Mouse (Mus musculus) cerebellum, adult 2 months (tissue): ENCODE measurements around the gene Prrc2b. TPM values are rescaled to one million over a fixed set of nuclear protein-coding genes. Genes with fewer than 3 reads are reported as not detected.

Source experiments
- DNase-seq, 2 experiments: peaks; one replicate each; pipeline ENCODE4 v3.0.0; 2021
- H3K27ac ChIP-seq: fragments of 200-500 bp; 2 replicates; pipeline ENCODE4 v1.5.1; 2012; ENCODE audit warnings: low read length, control low read depth, inconsistent platforms; ENCODE audit not compliant: insufficient read depth
- H3K27me3 ChIP-seq: fragments of 200-500 bp; 2 replicates; pipeline ENCODE4 v1.6.1; 2012; ENCODE audit warnings: inconsistent platforms, mild to moderate bottlenecking, low read length, moderate library complexity; ENCODE audit not compliant: control insufficient read depth, insufficient read depth
- H3K4me1 ChIP-seq: fragments of 200-500 bp; 2 replicates; pipeline ENCODE4 v1.6.1; 2011; ENCODE audit warnings: low read length; ENCODE audit not compliant: control insufficient read depth, insufficient read depth
- H3K4me3 ChIP-seq: fragments of 200-500 bp; replicated peaks from 2 replicates; pipeline ENCODE3; 2011; ENCODE audit warnings: mild to moderate bottlenecking, low read depth, low read length, control low read depth; ENCODE audit not compliant: insufficient read depth
- CTCF ChIP-seq: fragments of 200-500 bp; IDR thresholded peaks from 2 replicates; pipeline ENCODE4 v1.5.1; 2011; ENCODE audit warnings: low read depth, mild to moderate bottlenecking, control low read depth, low read length, moderate library complexity, borderline replicate concordance; ENCODE audit not compliant: insufficient read depth
- POLR2A ChIP-seq: fragments of 200-500 bp; IDR thresholded peaks from 2 replicates; pipeline ENCODE4 v1.6.1; 2011; ENCODE audit warnings: low read length, control low read depth, borderline replicate concordance; ENCODE audit not compliant: insufficient read depth
- WGBS: fragments of 180-500 bp; shearing (Covaris S2); methylation state at CpG from one replicate; pipeline ENCODE4 v1.1.7; 2018; 5-methylcytosine and 5-hydroxymethylcytosine counted together
- polyA plus RNA-seq: library from polyadenylated mRNA; depleted of rRNA; stranded (reverse); fragments of >200 nt; gene quantifications from 2 replicates; pipeline ENCODE4 v1.2.3, GENCODE M21; 2012

The Prrc2b gene
- polyA plus RNA-seq, 1 experiment: 88.9 TPM

- 83% methylated on average over 4 of the region's 4 CpGs for WGBS
- TF ChIP-seq CTCF (no peak), POLR2A (no peak)
- DNase-seq: no peak
- Histone ChIP-seq H3K4me3 (no peak overlapping the region), H3K4me1 (peaks cover 27% of the 10 kb centered on the region), H3K27me3 (no peaks in the 10 kb centered on the region), H3K27ac (no peak overlapping the region)
Measured at GRCm38 (mm10) chr2:32246741-32247140, 95.9 kb downstream of the Prrc2b start.

- Histone ChIP-seq H3K27ac (no peak overlapping the region), H3K27me3 (no peaks in the 10 kb centered on the region), H3K4me1 (peaks cover 35% of the 10 kb centered on the region), H3K4me3 (no peak overlapping the region)
- TF ChIP-seq POLR2A (no peak), CTCF (no peak)
- 46% methylated on average over 10 of the region's 10 CpGs for WGBS
- no peak for DNase-seq
Measured at GRCm38 (mm10) chr2:32248377-32249361, 97.8 kb downstream of the Prrc2b start.

GRCm38 (mm10) chr2:32251791-32252527 is 101.1 kb downstream of the Prrc2b start:
- H3K27ac ChIP-seq: no peak overlapping the region
- peak in 1 of 2 experiments; percentile 53 for DNase-seq
- H3K4me3 ChIP-seq: no peak overlapping the region
- 55% methylated on average over 12 of the region's 12 CpGs for WGBS
- no peaks in the 10 kb centered on the region for H3K27me3 ChIP-seq
- peaks cover 35% of the 10 kb centered on the region for H3K4me1 ChIP-seq
- TF ChIP-seq CTCF (no peak), POLR2A (no peak)

GRCm38 (mm10) chr2:32252658-32253057 is 101.8 kb downstream of the Prrc2b start:
- H3K27me3 ChIP-seq: no peaks in the 10 kb centered on the region
- no peak overlapping the region for H3K27ac ChIP-seq
- no peak overlapping the region for H3K4me3 ChIP-seq
- peak in 1 of 2 experiments; percentile 11 for DNase-seq
- H3K4me1 ChIP-seq: peaks cover 35% of the 10 kb centered on the region
- no peak for TF ChIP-seq POLR2A
- no peak for TF ChIP-seq CTCF
- 65% methylated on average over 5 of the region's 5 CpGs for WGBS

GRCm38 (mm10) chr2:32253352-32253751 is 102.5 kb downstream of the Prrc2b start:
- WGBS: 100% methylated on average over 1 of the region's 1 CpGs
- DNase-seq: no peak
- H3K4me3 ChIP-seq: no peak overlapping the region
- no peaks in the 10 kb centered on the region for H3K27me3 ChIP-seq
- no peak overlapping the region for H3K27ac ChIP-seq
- H3K4me1 ChIP-seq: peaks cover 31% of the 10 kb centered on the region
- no peak for TF ChIP-seq CTCF
- TF ChIP-seq POLR2A: no peak

GRCm38 (mm10) chr2:32254563-32254962 is 103.7 kb downstream of the Prrc2b start:
- Histone ChIP-seq H3K4me3 (no peak overlapping the region), H3K27me3 (no peaks in the 10 kb centered on the region), H3K27ac (no peak overlapping the region), H3K4me1 (peaks cover 34% of the 10 kb centered on the region)
- TF ChIP-seq POLR2A (no peak), CTCF (no peak)
- no peak for DNase-seq
- WGBS: 77% methylated on average over 5 of the region's 5 CpGs

- H3K4me3 ChIP-seq: no peak overlapping the region
- H3K27me3 ChIP-seq: no peaks in the 10 kb centered on the region
- H3K27ac ChIP-seq: no peak overlapping the region
- H3K4me1 ChIP-seq: peaks cover 22% of the 10 kb centered on the region
- WGBS: 90% methylated on average over 11 of the region's 11 CpGs
- no peak for TF ChIP-seq CTCF
- no peak for TF ChIP-seq POLR2A
- no peak for DNase-seq
Measured at GRCm38 (mm10) chr2:32256273-32256672, 105.4 kb downstream of the Prrc2b start.
